Mouse (Mus musculus) macrophage (primary cell): ENCODE data around the gene Rab37. TPM values are rescaled to one million over a fixed set of nuclear protein-coding genes. Genes with fewer than 3 reads are reported as not detected.
A peak's percentile ranks its signal among the peaks of the same experiment; 100 is the strongest.

Experiments
- H3K27ac ChIP-seq: fragments of 350-480 bp; formaldehyde crosslinking; 2 replicates; pipeline ENCODE4 v1.9.0; 2021
- H3K36me3 ChIP-seq: fragments of 350-480 bp; formaldehyde crosslinking; 2 replicates; pipeline ENCODE4 v1.9.0; 2021; ENCODE audit errors: inconsistent target
- H3K4me3 ChIP-seq: fragments of 350-480 bp; formaldehyde crosslinking; 2 replicates; pipeline ENCODE4 v1.9.0; 2021; ENCODE audit errors: inconsistent target
- H3K79me2 ChIP-seq: fragments of 350-480 bp; formaldehyde crosslinking; 2 replicates; pipeline ENCODE4 v1.9.0; 2021; ENCODE audit errors: inconsistent target
- WGBS: methylation state at CpG from one replicate; pipeline ENCODE4 v1.1.7; 2026; ENCODE audit warnings: inconsistent platforms; ENCODE audit not compliant: missing documents; 5-methylcytosine and 5-hydroxymethylcytosine counted together
- polyA plus RNA-seq: library from polyadenylated mRNA; stranded (reverse); fragments of 250-400 nt; gene quantifications from 3 replicates; pipeline ENCODE4 v1.2.4, GENCODE M21; 2018; ENCODE audit warnings: inconsistent platforms
- total RNA-seq, 78 experiments: library from RNA; depleted of rRNA; stranded (reverse); fragments of 250-400 nt; gene quantifications; 1 replicate in 9 of 78; 2 replicates in 24 of 78; 3 replicates in 43 of 78; 4 replicates in 2 of 78; pipeline ENCODE4 v1.2.4; 2018; ENCODE audit warnings: inconsistent platforms in 56 of 78

Gene Rab37
- total RNA-seq (2018; cell fraction: chromatin; rRNA removed): 1 to 10 TPM in 3 of 26 experiments, under 1 TPM in 10, not detected in 13; 0.36 to 1.7 (median 0.81) TPM
- total RNA-seq (2018; cell fraction: cytosol; rRNA removed): 1 to 10 TPM in 6 of 26 experiments, under 1 TPM in 20; 0.53 to 1.4 (median 0.88) TPM
- total RNA-seq (2018; cell fraction: nucleus; rRNA removed): 1 to 10 TPM in 4 of 26 experiments, under 1 TPM in 19, not detected in 3; 0.23 to 1.5 (median 0.68) TPM
- 0.43 to 1.1 TPM (median 0.64 TPM) in 3 replicates for polyA plus RNA-seq

DNA sequence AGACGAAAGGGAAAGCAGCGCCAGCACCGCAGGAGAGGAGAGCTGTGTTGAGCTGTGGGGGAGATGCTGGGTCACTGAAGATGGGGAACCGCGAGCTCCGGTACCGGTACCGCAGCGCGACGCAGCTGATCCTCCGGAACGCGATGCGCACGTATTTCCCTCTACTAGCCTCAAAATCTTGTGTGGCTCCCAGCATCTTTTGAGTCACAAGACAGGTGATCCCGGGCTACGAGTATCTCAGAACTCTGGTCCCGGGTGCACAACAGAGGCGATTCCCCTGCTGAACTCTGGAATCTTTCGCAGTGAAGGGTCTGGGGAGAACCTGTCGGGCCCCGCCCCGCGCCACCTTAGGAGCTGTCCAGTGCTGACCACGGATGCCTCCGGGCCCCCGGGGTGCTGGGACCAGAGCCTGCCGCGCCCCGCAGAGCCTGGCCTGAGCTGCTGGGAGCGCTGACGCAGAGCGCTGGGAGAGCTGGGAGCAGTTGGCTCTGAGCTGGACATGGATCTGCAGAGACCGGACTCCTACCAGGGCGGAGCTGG, at the start of gene Rab37:
Gene Rab37 (plus strand): TSS at position 70 of the 540 bp plus-strand sequence.
- H3K4me3 ChIP-seq: no peak within 1 kb of the TSS
- no peaks in the 10 kb centered on the region for H3K36me3 ChIP-seq
- H3K79me2 ChIP-seq: no peaks in the 10 kb centered on the region
- no peak within 1 kb of the TSS for H3K27ac ChIP-seq
- WGBS: 3% methylated on average over 35 of the region's 36 CpGs

DNA sequence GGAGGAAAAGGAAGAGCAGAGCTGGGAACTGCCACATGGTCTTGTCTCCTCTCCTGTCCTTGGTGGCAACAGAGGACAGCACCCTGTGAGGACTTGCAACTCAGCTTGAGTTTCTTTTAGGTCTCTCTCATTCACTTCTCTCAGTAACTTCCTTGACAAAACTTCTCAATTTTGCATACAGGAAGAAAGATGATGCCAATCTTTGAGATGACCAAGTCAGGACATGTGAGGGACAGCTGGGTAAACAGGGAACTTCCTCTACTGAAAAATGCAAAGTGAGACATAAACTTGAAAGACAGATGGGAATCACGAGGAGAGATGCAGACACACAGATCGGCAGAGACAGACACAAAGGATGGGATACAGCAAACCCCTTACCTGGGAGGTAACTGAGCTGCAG, 43.0 kb upstream of the Rab37 start, which contains the start of gene Cd300ld3:
Gene Cd300ld3 (minus strand): TSS at position 151 of the 400 bp plus-strand sequence.
- 6% methylated on average over 2 of the region's 2 CpGs for whole genome bisulfite sequencing
- peak within 1 kb of the TSS; percentile 91 for H3K27ac ChIP-seq
- H3K79me2 ChIP-seq: peaks cover 14% of the 10 kb centered on the region
- H3K36me3 ChIP-seq: no peaks in the 10 kb centered on the region
- peak within 1 kb of the TSS; percentile 40 for H3K4me3 ChIP-seq

- no peak overlapping the region for H3K4me3 ChIP-seq
- peaks cover 14% of the 10 kb centered on the region for H3K79me2 ChIP-seq
- H3K36me3 ChIP-seq: no peaks in the 10 kb centered on the region
- WGBS: 38% methylated on average over 3 of the region's 3 CpGs
- peak overlapping the region; percentile 91 for H3K27ac ChIP-seq
Measured at GRCm38 (mm10) chr11:115049282-115049895, 41.8 kb upstream of the Rab37 start.

- H3K79me2 ChIP-seq: peaks cover 9% of the 10 kb centered on the region
- no peak overlapping the region for H3K27ac ChIP-seq
- WGBS: 7% methylated on average over 9 of the region's 9 CpGs
- H3K4me3 ChIP-seq: no peak overlapping the region
- H3K36me3 ChIP-seq: no peaks in the 10 kb centered on the region
Measured at GRCm38 (mm10) chr11:115052206-115052605, 39.0 kb upstream of the Rab37 start.

DNA sequence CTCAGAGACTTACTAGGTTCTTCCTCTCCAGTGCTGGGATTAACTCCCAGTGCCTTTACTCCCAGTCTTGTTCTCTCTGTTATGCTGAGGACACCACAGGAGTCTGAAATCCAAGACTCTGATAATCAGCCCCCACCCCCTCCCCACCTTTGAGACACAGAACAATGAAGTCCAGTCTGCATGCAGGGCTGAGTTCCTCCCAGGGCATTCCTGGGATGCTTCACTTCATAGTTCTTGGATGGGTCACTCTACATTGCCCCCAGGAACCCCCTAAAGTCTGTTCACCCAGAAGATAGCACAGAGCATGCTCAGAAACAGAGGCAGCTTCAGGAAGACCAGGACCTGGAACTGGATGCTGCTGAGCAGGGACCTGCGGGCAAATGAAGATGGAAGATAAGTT, 38.2 kb upstream of the Rab37 start:
- peaks cover under 1% of the 10 kb centered on the region; the same call in 1 of the 2 replicates for H3K79me2 ChIP-seq
- no peaks in the 10 kb centered on the region for H3K36me3 ChIP-seq
- WGBS: 100% methylated on average over 1 of the region's 1 CpGs
- H3K27ac ChIP-seq: no peak overlapping the region
- H3K4me3 ChIP-seq: no peak overlapping the region

GRCm38 (mm10) chr11:115054537-115054936, 36.7 kb upstream of the Rab37 start:
- Histone ChIP-seq H3K36me3 (no peaks in the 10 kb centered on the region), H3K79me2 (no peaks in the 10 kb centered on the region), H3K4me3 (no peak overlapping the region), H3K27ac (peak overlapping the region; percentile 52)

DNA sequence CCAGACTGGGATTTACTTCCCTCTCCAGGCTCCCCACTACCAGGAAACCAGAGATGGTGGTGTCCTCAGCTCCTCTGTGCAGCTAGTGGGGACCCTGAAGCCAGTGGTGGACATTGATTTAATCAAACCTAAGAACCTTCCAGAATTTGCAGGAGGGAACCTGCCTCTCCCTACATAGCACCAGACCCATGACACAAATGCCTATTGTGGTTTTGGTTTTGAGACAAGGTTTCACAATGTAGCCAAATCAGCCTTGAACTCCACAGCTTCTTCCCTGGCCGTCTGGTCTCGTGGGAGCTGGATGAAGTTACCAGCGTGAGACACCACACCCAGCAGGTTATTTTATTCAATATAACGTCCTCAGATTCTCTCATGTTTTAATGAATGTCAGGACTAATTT, 32.5 kb upstream of the Rab37 start:
- no peak overlapping the region for H3K4me3 ChIP-seq

GRCm38 (mm10) chr11:115059797-115060196, 31.4 kb upstream of the Rab37 start:
- WGBS: 62% methylated on average over 2 of the region's 2 CpGs
- Histone ChIP-seq H3K36me3 (no peaks in the 10 kb centered on the region), H3K4me3 (no peak overlapping the region), H3K79me2 (no peaks in the 10 kb centered on the region), H3K27ac (no peak overlapping the region)

More for the DNA sequence above, 32.5 kb upstream of the Rab37 start:
- WGBS: 51% methylated on average over 4 of the region's 4 CpGs
- Histone ChIP-seq H3K79me2 (no peaks in the 10 kb centered on the region), H3K36me3 (no peaks in the 10 kb centered on the region), H3K27ac (no peak overlapping the region)

GRCm38 (mm10) chr11:115062077-115062476, 29.2 kb upstream of the Rab37 start, which contains the start of gene Cd300e:
TSS of gene Cd300e (minus strand) at chr11:115062177.
- WGBS: 5% methylated on average over 5 of the region's 5 CpGs
- H3K4me3 ChIP-seq: no peak within 1 kb of the TSS
- H3K79me2 ChIP-seq: no peaks in the 10 kb centered on the region
- H3K27ac ChIP-seq: peak within 1 kb of the TSS; percentile 17
- no peaks in the 10 kb centered on the region for H3K36me3 ChIP-seq

DNA sequence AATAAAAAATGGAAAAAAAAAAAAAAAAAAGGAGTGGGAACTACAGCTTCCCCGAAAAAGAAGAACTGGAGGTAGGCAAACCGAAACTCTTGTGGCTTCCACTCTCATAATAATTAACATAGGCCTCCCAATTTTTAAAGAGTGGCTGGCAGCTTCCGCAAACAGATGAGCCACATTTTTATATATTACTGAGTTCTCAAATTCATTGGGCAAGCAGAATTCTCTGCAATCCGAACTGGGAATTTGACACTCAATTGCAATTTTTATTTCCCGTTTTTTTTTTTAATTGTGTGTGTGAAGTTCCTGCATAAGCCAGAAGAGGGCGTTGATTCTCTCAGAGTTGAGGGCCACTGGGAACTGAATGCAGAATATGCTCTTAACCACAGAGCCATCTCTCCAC, 24.5 kb upstream of the Rab37 start:
- WGBS: 2% methylated on average over 6 of the region's 6 CpGs
- no peak overlapping the region for H3K4me3 ChIP-seq
- H3K27ac ChIP-seq: peak overlapping the region; percentile 82
- H3K79me2 ChIP-seq: no peaks in the 10 kb centered on the region
- no peaks in the 10 kb centered on the region for H3K36me3 ChIP-seq

GRCm38 (mm10) chr11:115071015-115071551, 20.1 kb upstream of the Rab37 start:
- H3K27ac ChIP-seq: peak overlapping the region; percentile 97
- H3K36me3 ChIP-seq: no peaks in the 10 kb centered on the region
- no peak overlapping the region for H3K4me3 ChIP-seq
- 29% methylated on average over 8 of the region's 9 CpGs for WGBS
- H3K79me2 ChIP-seq: no peaks in the 10 kb centered on the region

- Histone ChIP-seq H3K27ac (peak overlapping the region; percentile 97), H3K79me2 (no peaks in the 10 kb centered on the region), H3K36me3 (no peaks in the 10 kb centered on the region), H3K4me3 (no peak overlapping the region)
- 6% methylated on average over 13 of the region's 14 CpGs for WGBS
Measured at GRCm38 (mm10) chr11:115071631-115072294, 19.5 kb upstream of the Rab37 start.

DNA sequence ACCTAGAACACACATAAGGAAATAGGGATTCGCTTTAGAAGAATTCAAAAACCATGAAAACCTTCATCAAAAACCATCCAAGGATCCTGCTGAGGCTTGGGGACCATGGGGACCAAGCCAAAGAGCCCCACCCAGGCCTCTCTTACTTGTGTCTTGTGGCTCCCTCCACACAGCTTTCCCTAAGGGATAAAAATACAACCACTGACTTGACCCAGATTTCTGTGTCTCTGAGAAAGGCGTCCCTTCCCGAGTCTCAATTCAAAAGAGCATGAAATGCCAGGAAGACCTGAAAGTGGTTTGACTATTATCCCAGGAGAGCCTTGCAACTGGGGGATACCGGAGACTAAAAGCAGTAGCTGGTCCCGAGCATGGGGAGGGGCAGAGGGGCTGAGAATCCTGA, 18.2 kb upstream of the Rab37 start:
- H3K27ac ChIP-seq: peak overlapping the region; percentile 73
- whole genome bisulfite sequencing: 83% methylated on average over 5 of the region's 5 CpGs
- no peaks in the 10 kb centered on the region for H3K36me3 ChIP-seq
- H3K79me2 ChIP-seq: no peaks in the 10 kb centered on the region
- no peak overlapping the region for H3K4me3 ChIP-seq

- no peak overlapping the region for H3K4me3 ChIP-seq
- H3K27ac ChIP-seq: no peak overlapping the region
- no peaks in the 10 kb centered on the region for H3K36me3 ChIP-seq
- 79% methylated on average over 7 of the region's 7 CpGs for WGBS
- H3K79me2 ChIP-seq: no peaks in the 10 kb centered on the region
Measured at GRCm38 (mm10) chr11:115075407-115075806, 15.8 kb upstream of the Rab37 start.
